ENCODE assay signal across 19 mouse cellular contexts in the genomic region with DNA sequence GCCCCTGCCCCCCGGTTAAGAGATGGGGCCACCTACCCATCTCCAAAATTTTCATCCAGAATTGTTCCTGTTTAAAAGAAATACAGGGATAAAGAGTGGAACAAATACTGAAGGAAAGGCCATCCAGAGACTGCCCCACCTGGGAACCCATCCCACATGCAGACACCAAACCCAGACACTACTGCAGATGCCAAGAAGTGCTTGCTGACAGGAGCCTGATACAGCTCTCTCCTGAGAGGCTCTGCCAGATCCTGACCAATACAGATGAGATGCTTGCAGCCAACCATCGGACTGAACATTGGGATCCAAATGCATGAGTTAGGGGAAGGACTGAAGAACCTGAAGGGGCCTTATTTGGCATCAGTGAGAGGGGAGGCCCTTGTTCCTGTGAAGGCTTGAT.
A peak's percentile ranks its signal among the peaks of the same experiment; 100 is the strongest.
DNase-seq lines count a peak whose midpoint lies in the region; ATAC-seq and TF ChIP-seq lines count a peak whose summit lies in the region.
"Had no signal": no experiment of that assay in that cellular context is flagged by ENCODE, and none has a peak within 500 bp of the region (broad histone marks: within the 10 kb centered on the region; RNA-seq: fewer than 3 reads in every experiment).

No protein-coding gene starts in this region.

- 88% methylated on average over 2 of the region's 2 CpGs for WGBS in heart, adult 2 months
- WGBS in midbrain, embryonic 11.5 days, result 78% methylated on average over 2 of the region's 2 CpGs
- 91% methylated on average over 2 of the region's 2 CpGs for WGBS in midbrain, embryonic 10.5 days

- intact Hi-C loops in heart, adult 2 months (cut with DNase I), result no loop called here

- no peak for TF ChIP-seq POLR2A in heart, adult 2 months (IDR thresholded peaks at IDR 0.05; ENCODE audit: insufficient read depth, low read depth, low read length)

- H3K4me2 ChIP-seq in midbrain, embryonic 11.5 days, result no peak overlapping the region

- H3K4me3 ChIP-seq in heart, adult 2 months, result no peak overlapping the region
- H3K4me3 ChIP-seq in midbrain, embryonic 11.5 days (ENCODE audit: low read depth, low read length), result no peak overlapping the region
- no peak overlapping the region for H3K4me3 ChIP-seq in midbrain, embryonic 10.5 days

- no peak overlapping the region for H3K9ac ChIP-seq in heart, adult 2 months (ENCODE audit: low read depth, low read length)
- H3K9ac ChIP-seq in midbrain, embryonic 11.5 days (ENCODE audit: low read length), result no peak overlapping the region

- peaks cover 4% of the 10 kb centered on the region for H3K4me1 ChIP-seq in heart, adult 2 months (ENCODE audit: control insufficient read depth, insufficient read depth, low read length)
- no peaks in the 10 kb centered on the region for H3K4me1 ChIP-seq in midbrain, embryonic 11.5 days (ENCODE audit: control insufficient read depth, insufficient read depth, low read length)
- H3K4me1 ChIP-seq in midbrain, embryonic 10.5 days, result no peaks in the 10 kb centered on the region

- no peaks in the 10 kb centered on the region for H3K27me3 ChIP-seq in heart, adult 2 months (ENCODE audit: control insufficient read depth, insufficient read depth, low read length)
- no peaks in the 10 kb centered on the region for H3K27me3 ChIP-seq in midbrain, embryonic 11.5 days (ENCODE audit: control insufficient read depth, insufficient read depth, low read length)
- no peaks in the 10 kb centered on the region for H3K27me3 ChIP-seq in midbrain, embryonic 10.5 days (ENCODE audit: low read depth, poor library complexity, severe bottlenecking)
- H3K27me3 ChIP-seq: CH12.LX, Patski had no signal

- H3K36me3 ChIP-seq in heart, adult 2 months (ENCODE audit: control insufficient read depth, insufficient read depth, low read length), result no peaks in the 10 kb centered on the region; the same call in none of the 2 replicates
- no peaks in the 10 kb centered on the region for H3K36me3 ChIP-seq in midbrain, embryonic 11.5 days (ENCODE audit: control insufficient read depth, insufficient read depth, low read length)
- H3K36me3 ChIP-seq in midbrain, embryonic 10.5 days, result no peaks in the 10 kb centered on the region
- H3K36me3 ChIP-seq: G1E had no signal

- no peak for TF ChIP-seq EP300 in heart, adult 2 months (IDR thresholded peaks at IDR 0.05; ENCODE audit: insufficient read depth, low read depth, low read length)

- no peaks in the 10 kb centered on the region for H3K79me2 ChIP-seq in heart, adult 2 months (replicated peaks; ENCODE audit: control insufficient read depth, insufficient read depth, low read length)

- no peaks in the 10 kb centered on the region for H3K9me3 ChIP-seq in midbrain, embryonic 11.5 days (ENCODE audit: control insufficient read depth, low read length)
- H3K9me3 ChIP-seq in midbrain, embryonic 10.5 days (replicated peaks), result no peaks in the 10 kb centered on the region
- H3K9me3 ChIP-seq: G1E had no signal

- ATAC-seq in midbrain, embryonic 11.5 days (ENCODE audit: low FRiP score), result no peak
- ATAC-seq: activated CD4-positive, CD25-positive, alpha-beta regulatory T cell, adult 4 months; CD4-positive, CD25-positive, alpha-beta regulatory T cell, adult 4 months; Patski had no signal

- no peak for TF ChIP-seq CTCF in heart, adult 2 months (IDR thresholded peaks at IDR 0.05)

- DNase-seq in heart, adult 11 months, result peak; percentile 83
- DNase-seq in heart, adult 2 months, result no peak
- peak; percentile 64 for DNase-seq in midbrain, embryonic 11.5 days (ENCODE audit: low spot score, missing footprints)
- no peak for DNase-seq in midbrain, embryonic 10.5 days (ENCODE audit: low spot score)
- DNase-seq: adrenal gland, adult 2 months; adrenal gland, adult 8-10 months; adrenal gland, postnatal 10 days; adrenal gland, postnatal 14 days; adrenal gland, postnatal 25 days; adrenal gland, postnatal 36 days; B cell, adult 2 months; cerebellum, adult 11 months; cerebellum, adult 11-12 months; cerebellum, adult 18-20 months had no signal

- H3K27ac ChIP-seq in heart, adult 2 months, result no peak overlapping the region
- no peak overlapping the region for H3K27ac ChIP-seq in midbrain, embryonic 11.5 days (ENCODE audit: low read depth, low read length)
- H3K27ac ChIP-seq in midbrain, embryonic 10.5 days (replicated peaks), result no peak overlapping the region

Comparison
In these comparisons a context has a peak if more than half of its experiments do, and no peak if none do; other contexts are left out.
1. DNase-seq: peak in heart, adult 11 months (single experiment) and midbrain, embryonic 11.5 days (single experiment); none in heart, adult 2 months (0 of 2) and midbrain, embryonic 10.5 days (single experiment).